Mouse (Mus musculus) gonadal fat pad, adult 2 months (tissue): Measurements from ENCODE around the gene Zfp771. TPM values are rescaled to one million over a fixed set of nuclear protein-coding genes. Genes with fewer than 3 reads are reported as not detected.

Experiments
- DNase-seq: peaks from one replicate; pipeline ENCODE4 v3.0.0-alpha.2; 2012; ENCODE audit warnings: low read depth
- polyA plus RNA-seq: library from polyadenylated mRNA; depleted of rRNA; stranded (reverse); fragments of >200 nt; gene quantifications from 2 replicates; pipeline ENCODE4 v1.2.3, GENCODE M21; 2012; rRNA removed

Zfp771 gene
- polyA plus RNA-seq, 1 experiment, result 89.7 TPM

DNA sequence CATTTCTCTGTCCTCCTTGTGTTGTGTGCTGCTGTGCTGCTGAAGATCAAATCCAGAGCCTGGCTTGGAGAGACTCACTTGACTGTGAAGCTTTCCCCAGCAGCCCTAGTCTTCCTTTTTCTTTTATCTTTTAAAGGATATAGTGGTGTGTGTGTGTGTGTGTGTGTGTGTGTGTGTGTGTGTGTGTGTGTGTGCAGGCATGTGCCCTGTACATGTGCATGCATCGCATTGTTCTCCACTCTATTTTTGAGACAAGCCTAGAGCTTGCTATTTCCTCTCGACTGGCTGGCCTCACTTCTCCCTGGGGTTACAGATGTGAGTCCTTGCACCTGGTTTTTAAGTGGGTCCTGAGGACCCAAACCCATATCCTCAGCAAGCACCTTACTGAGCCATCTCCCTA is 38.1 kb downstream of the Zfp771 start:
- DNase-seq, result no peak

DNA sequence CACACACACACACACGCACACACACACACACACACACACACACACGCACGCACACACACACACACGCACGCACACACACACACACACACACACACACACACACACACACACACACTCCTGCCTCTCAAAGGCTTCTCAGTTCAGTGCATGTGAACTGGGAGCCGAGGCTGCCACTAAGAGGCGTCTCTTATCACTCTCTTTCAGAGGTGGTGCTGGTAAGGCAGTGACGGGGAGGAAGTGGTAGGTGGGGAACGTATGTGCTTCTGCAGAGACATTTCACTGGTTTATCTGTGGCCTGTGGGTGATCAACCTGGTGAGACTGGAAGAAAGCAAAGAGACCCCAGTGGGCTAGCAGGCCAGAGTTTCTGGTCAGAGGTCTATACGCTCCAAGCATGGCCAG is 41.1 kb downstream of the Zfp771 start:
- DNase-seq, result no peak

DNA sequence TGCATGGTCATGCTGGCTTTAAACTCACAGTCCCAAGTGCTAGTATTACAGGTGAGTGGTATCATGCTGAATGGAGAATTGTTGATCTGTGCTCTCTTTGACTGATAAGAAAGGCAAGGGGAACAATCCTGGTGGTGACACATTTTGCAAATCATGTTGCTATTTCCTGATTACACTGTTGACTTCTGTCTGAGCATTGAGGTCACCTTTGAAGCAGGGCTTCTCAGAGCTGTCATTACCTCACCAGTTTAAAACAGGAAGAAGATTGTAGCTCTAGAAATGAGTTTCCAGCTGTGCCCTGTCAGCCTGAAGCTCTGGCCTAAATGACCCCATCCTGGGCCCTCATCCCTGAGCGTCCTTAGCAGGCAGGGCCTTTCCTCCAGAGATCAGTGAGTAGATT is 43.9 kb downstream of the Zfp771 start:
- DNase-seq, result no peak

DNA sequence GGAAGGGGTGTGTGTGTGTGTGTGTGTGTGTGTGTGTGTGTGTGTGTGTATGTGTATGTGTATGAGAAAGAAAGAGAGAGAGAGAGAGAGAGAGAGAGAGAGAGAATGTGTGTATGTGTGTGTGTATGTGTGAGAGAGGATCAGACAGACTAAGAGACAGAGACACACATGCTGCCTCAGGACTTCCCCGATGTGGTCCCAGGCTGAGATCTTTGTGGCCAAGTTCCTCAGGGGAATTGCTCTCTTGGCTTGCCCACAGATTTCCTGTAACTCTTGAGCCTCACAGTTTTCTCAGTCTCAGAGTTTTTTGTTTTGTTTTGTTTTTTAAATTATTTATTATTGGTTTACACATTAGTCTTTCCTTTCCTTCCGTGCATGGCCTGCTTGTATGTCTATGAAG is 45.2 kb downstream of the Zfp771 start:
- DNase-seq, result no peak

DNA sequence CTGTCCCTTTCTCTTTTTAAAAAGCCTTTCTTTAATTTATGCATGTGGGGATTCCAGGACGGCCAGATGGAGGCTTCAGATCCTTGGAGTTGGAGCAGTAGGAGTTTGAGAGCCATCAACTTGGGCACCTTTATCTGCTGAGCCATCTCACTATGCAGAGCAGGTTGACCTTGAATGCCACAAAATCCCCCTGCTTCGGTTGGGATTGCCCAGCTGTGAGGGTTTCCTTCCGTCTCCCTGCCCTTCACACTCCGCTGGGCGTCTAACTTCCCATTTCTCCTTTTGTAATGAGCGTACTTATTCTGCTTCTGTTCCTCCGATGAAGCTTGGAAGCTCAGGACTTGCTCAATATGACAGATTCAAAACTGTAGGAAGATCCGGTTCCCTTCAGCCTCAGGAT is 46.1 kb downstream of the Zfp771 start:
- DNase-seq, result no peak

DNA sequence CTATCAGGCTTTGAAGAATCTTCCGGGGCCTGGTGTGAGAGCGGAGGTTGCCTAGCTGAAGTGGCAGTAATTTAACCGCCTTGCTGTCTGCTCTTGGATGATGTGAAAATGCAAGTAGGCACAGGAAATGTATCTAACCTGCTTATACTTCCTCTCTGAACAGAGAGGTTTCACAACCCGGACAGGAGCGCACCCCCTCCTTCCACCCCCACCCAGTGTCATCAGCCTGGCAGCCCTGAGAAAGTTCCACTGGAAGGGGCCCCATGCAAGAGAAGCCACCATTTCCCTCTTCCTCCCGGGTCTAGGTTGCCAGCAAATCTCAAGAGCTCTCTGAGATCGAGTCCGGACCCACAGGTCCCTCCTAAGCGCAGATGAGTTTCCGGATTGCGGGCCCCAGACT is 52.0 kb downstream of the Zfp771 start, which contains the start of gene Itgal:
Gene Itgal (plus strand): TSS at position 163 of the 400 bp plus-strand sequence.
- no peak for DNase-seq

DNA sequence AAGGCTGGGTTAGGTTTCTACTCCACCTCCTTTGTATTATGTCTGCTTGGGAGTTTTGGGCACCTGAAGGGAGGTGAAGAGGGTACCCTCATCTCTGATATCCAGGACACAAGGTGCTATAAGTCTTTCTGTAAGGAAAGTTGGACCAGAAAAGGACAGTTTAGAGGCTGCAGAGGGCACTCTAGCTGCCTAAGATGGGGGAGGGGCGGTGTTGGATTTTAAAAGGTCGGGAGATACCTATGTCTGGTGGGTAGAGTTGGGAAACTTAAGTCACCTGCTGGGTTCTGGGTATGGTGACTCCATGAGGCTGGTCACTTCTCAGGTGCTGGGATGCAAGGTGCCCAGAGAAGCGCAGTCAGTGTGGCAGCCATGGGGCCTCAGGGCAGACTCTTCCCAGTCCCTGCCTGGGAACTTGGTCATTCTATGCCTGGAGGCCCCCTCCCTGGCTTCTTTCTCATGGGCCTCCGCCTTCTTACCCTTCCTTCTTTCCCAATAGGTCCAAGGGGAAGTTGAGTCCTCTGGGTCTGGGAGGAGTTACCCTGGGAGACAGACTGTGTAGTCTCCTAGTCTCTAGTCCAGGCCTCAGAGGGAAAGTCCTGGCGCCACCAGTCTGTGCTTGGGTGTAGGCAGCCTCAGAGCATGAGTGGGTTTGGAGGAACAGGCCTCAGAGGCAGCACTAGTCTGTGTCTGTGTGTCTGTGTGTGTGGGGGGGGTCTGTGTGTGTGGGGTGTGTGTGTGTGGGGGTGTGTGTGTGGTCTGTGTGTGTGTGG is 52.9 kb downstream of the Zfp771 start:
- no peak for DNase-seq

DNA sequence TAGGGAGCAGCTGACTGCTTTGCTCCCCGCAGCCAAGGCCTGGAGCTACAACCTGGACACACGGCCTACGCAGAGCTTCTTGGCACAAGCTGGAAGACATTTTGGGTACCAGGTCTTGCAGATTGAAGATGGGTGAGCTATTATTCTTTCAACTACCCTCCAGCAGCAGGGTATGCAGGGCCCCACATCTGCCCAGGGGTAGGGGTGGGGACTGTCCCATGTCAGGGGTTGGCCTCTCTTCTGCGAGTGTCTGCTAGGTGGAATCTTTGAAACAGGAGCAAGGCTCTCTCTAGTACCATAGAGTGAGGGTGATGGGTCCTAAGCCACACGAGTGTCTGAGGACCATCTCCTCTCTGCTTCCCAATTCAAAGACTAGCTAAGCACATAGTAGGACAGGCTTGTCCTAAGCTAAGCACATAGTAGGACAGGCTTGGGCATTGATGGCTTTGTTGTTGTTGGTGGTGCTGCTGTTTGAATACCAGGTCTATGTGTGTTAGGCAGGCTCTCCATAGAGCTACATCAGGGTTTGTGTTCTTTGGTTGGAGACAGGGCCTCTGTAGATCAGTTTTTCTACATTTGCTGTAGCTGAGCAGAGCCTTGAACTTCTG is 53.6 kb downstream of the Zfp771 start:
- DNase-seq, result no peak

Other genes starting within 250 kb of the Zfp771 start
- 84.9 and 85.3 TPM in 2 replicates for gene Mvp, start 229.7 kb upstream of the Zfp771 start, polyA plus RNA-seq
- gene Pagr1b, start 227.8 kb upstream of the Zfp771 start, polyA plus RNA-seq, result 2.4 and 5.3 TPM in 2 replicates
- gene Pagr1a, start 226.9 kb upstream of the Zfp771 start, polyA plus RNA-seq, result 6.9 and 8.0 TPM in 2 replicates
- gene Gm42742, start 223.2 kb upstream of the Zfp771 start, polyA plus RNA-seq, result 19.8 and 21.2 TPM in 2 replicates
- gene Prrt2, start 223.1 kb upstream of the Zfp771 start, polyA plus RNA-seq, result 7.3 and 8.9 TPM in 2 replicates
- gene Maz, start 217.2 kb upstream of the Zfp771 start, polyA plus RNA-seq, result 80.5 and 81.9 TPM in 2 replicates
- 1.3 and 2.1 TPM in 2 replicates for gene Kif22, start 201.8 kb upstream of the Zfp771 start, polyA plus RNA-seq
- gene Zg16, start 156.9 kb upstream of the Zfp771 start, polyA plus RNA-seq, result 0.86 and 1.5 TPM in 2 replicates
- gene AI467606, start 152.9 kb upstream of the Zfp771 start, polyA plus RNA-seq, result 14.8 and 17.4 TPM in 2 replicates
- 1.7 and 2.1 TPM in 2 replicates for gene Qprt, start 122.0 kb upstream of the Zfp771 start, polyA plus RNA-seq
- gene Spn, start 106.5 kb upstream of the Zfp771 start, polyA plus RNA-seq, result 1.4 and 1.6 TPM in 2 replicates
- gene Cd2bp2, start 48.2 kb upstream of the Zfp771 start, polyA plus RNA-seq, result 29.3 and 32.5 TPM in 2 replicates
- gene Tbc1d10b, start 35.8 kb upstream of the Zfp771 start, polyA plus RNA-seq, result 28.2 and 33.0 TPM in 2 replicates
- gene Mylpf, start 35.4 kb upstream of the Zfp771 start, polyA plus RNA-seq, result 1.3 and 7.6 TPM in 2 replicates
- 13.4 and 14.2 TPM in 2 replicates for gene Zfp553, start 11.2 kb upstream of the Zfp771 start, polyA plus RNA-seq
- 8.3 and 9.3 TPM in 2 replicates for gene Sept1, start 11.1 kb upstream of the Zfp771 start, polyA plus RNA-seq
- gene Dctpp1, start 16.4 kb downstream of the Zfp771 start, polyA plus RNA-seq, result 40.9 and 52.0 TPM in 2 replicates
- 21.3 and 22.8 TPM in 2 replicates for gene Sephs2, start 29.8 kb downstream of the Zfp771 start, polyA plus RNA-seq
- 3.0 and 3.4 TPM in 2 replicates for gene Itgal, start 52.0 kb downstream of the Zfp771 start, polyA plus RNA-seq
- gene Zfp768, start 101.3 kb downstream of the Zfp771 start, polyA plus RNA-seq, result 22.5 and 22.7 TPM in 2 replicates
- gene Zfp747, start 131.8 kb downstream of the Zfp771 start, polyA plus RNA-seq, result 8.7 and 9.4 TPM in 2 replicates
- gene 9130019O22Rik, start 142.9 kb downstream of the Zfp771 start, polyA plus RNA-seq, result 5.8 and 6.4 TPM in 2 replicates
- 11.9 and 12.0 TPM in 2 replicates for gene E430018J23Rik, start 149.4 kb downstream of the Zfp771 start, polyA plus RNA-seq
- gene Zfp764, start 162.5 kb downstream of the Zfp771 start, polyA plus RNA-seq, result 5.6 and 5.9 TPM in 2 replicates
- gene Zfp688, start 177.8 kb downstream of the Zfp771 start, polyA plus RNA-seq, result 18.1 and 22.4 TPM in 2 replicates
- 3.5 and 4.2 TPM in 2 replicates for gene Zfp689, start 204.9 kb downstream of the Zfp771 start, polyA plus RNA-seq
- gene Prr14, start 215.3 kb downstream of the Zfp771 start, polyA plus RNA-seq, result 52.6 and 58.8 TPM in 2 replicates
- gene Fbrs, start 234.9 kb downstream of the Zfp771 start, polyA plus RNA-seq, result 15.3 and 27.5 TPM in 2 replicates